Mouse (Mus musculus): ENCODE measurements around the gene Osbpl3.
"Not testable (repeated sequence)": the region's sequence is repeated elsewhere in the genome, so short reads cannot be mapped to it uniquely, and the experiment has no call there.

The Osbpl3 gene

DNA sequence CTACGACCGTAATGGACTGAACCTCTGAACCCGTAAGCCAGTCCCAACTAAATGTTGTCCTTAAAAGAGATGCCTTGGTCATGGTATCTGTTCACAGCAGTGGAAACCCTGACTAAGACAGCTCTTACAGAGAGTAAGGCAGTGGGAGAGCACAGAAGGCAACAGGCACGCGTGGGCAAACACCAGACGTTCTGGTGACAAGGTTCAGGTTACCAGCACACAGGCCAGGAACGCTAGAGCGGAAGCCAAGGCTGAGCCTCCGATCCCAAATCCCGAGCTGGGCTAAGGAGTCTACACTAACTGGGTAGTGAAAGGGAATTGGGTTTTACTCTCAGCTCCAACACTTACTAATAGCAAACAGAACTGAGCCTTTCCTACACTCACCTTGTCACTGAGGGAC, 3.8 kb downstream of the Osbpl3 start:
- DNase-seq, result no peak

DNA sequence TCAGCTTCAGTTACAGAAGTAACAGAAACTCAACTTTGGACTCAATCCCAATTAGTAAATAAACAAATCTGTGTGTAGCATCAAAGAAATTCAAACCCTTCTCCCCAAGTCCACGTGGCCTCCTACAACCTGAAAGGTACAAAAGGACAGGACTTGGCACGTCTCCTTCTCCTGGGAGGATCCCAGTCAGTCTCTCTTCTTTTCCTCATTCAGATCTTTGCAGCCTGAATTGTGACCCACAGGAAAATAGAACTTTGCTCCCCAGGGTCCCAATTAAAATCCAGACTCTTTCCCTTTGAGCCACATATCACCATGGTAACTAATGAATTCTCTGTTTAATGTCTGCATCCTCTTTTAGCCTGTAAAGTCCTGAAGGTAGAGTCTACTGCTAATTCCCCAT, 10.4 kb downstream of the Osbpl3 start:
- peak; percentile 70 for DNase-seq

DNA sequence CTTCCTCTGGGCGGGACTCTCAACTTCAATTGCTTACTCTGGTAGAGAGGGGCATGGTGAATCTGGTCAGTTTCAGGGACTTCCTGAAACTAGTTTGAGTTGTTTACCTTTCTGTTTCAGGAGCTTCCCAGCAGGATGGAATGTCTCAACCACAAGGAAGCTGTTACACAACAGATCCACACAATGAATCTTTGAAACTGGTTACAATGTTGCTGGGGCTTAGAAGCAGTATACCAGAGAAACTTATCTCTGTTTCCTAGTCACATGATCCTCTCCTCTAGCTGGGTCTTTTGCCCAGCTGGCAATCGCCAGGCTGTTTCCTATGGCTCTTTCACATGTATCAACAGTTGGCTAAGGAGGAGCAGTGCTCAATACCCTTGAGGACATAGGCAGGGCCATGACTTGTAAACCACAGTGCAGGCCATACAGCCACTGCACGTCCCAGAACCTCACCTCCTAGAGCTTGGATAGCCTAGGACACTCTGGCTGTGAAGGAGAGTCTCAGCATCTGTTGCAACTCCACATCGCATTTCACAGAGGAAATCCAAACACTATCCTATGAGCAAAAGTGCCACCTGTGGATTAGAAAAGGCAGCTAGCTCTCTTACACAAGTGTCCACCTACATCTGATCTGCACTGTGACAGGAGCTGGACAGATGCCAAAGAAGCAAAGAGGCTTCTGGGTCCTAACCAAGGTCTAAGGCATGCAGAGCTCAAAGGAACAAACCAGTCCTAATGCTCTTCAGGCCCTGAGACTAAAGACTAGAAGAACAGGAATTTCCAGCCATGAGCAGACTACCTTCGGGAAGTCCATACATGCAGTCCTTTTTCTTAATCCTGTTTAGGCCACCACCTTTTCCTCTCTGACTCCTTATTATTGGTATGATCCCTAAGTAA, 14.8 kb downstream of the Osbpl3 start:
- DNase-seq, result peak; percentile 52

- no peak for DNase-seq
These were observed 15.8 kb downstream of the Osbpl3 start for GRCm38 (mm10) chr6:50440197-50440596.

DNA sequence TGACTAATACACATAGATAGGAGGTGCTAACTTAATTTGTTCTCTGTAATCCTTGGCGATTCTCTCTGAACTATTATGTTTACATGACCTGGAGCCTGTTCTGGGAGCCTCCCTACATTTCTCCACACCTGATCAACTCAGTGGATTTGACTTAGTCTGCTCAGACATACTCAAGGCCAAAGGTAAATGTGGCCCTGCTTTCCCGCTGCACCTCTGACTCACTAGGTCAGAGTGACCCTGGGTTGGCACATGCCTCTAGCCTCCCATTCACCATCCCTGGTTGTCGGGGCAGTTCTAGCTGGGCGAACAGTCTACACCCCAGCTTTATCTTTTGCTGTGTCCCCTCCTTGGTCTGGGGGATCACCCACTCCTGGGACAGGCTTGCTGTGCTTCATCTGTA, 17.1 kb downstream of the Osbpl3 start:
- not testable (repeated sequence) for DNase-seq

GRCm38 (mm10) chr6:50437815-50438214, 18.2 kb downstream of the Osbpl3 start:
- DNase-seq, result no peak

- no peak for DNase-seq
These were observed 19.3 kb downstream of the Osbpl3 start for GRCm38 (mm10) chr6:50436661-50437060.

DNA sequence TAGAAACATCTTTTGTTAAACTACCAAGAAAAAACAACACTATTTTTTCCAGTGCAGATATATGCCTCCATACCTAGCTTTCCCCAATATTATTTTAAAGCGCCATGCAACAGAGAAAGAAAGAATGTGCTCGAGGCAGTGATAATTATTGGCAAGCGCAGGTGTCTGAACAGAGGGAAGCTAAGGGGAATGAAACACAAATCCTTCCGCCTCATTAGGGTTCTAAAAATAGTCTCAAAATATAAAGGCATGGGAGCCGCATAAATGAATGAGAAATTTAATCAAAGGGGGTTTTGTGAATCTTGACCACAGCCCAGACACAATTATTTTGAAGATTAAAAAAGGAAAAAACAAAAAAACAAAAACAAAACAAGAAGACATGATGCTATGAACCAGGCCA, 23.5 kb downstream of the Osbpl3 start:
- DNase-seq, result no peak

DNA sequence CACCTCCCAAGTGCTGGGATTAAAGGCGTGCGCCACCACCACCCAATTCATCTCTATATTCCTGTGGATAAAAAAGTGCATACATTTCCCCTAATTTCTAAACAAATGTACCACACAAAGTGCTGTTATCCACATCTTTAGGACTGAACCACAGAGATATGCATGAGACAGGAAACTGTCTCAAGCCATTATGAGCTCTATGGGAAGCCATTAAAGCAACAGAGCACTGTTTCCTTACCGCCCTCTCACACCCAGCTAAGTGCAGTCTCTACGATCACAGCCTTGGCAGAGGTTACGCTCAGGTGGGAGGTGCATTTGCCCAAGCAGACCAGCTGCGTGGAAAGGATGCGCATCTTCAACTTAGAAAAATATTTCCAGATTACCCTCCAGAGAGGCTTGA, 26.7 kb downstream of the Osbpl3 start:
- no peak for DNase-seq

- DNase-seq, result peak; percentile 38
These were observed 28.8 kb downstream of the Osbpl3 start for GRCm38 (mm10) chr6:50427051-50427732.

GRCm38 (mm10) chr6:50426571-50426970, 29.4 kb downstream of the Osbpl3 start:
- peak; percentile 30 for DNase-seq

DNA sequence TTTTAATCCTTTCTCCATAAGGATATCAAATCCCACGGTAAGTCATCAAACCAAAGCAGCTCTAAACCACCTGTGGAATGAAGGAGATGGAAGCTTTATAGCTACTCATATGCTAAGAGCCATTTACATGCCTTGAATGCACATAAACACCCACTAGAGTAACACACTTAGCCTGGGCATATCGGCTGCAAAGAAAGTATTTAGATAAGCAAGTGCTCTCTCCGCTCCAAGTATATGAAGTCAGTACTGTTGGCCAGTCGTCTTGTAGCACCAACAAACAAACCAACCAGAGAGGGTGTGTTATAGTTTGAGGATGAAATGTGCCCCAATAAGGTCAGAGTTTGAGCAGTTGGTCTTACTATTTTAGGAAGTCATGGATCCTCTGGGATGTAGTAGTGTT, 31.7 kb downstream of the Osbpl3 start:
- DNase-seq, result no peak

GRCm38 (mm10) chr6:50420413-50420812, 35.6 kb downstream of the Osbpl3 start:
- peak; percentile 50 for DNase-seq

DNA sequence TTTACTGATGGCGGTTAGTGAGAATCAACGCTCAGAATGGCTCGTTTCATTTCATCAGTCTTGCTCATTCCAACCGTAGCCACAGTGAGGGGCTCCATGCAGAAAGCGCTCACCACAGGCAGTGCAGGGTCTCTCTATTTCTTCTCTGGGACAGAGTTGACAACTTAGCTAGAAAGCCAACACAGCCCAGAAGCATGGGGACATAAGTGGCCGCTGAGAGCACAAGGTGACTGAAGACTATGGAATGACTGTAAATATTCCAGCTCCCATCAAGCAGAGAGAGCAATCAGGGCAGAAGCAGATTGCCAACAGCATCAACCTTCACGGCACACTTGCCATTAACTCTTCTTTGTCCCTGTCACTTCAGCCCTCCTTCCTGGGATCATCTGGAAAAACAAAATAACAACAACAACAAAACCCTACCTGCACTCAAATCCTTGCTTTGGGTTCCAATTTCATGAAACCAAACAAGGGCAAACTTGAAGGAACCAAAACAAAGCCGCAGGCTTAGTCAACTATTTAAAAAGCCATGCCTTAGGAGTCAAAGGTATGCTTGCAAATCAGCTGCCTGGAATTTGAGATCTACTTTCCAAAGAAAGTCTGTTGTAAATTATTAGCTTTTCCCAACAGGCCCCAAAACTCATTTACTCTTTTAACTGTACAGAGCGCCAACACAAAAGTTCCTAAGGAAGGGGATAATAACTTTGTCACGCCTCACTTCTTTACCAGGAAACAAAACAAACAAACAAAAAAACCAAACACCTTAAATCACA, 36.3 kb downstream of the Osbpl3 start:
- DNase-seq, result peak; percentile 64

GRCm38 (mm10) chr6:50418951-50419350, 37.0 kb downstream of the Osbpl3 start:
- DNase-seq, result peak; percentile 49

DNA sequence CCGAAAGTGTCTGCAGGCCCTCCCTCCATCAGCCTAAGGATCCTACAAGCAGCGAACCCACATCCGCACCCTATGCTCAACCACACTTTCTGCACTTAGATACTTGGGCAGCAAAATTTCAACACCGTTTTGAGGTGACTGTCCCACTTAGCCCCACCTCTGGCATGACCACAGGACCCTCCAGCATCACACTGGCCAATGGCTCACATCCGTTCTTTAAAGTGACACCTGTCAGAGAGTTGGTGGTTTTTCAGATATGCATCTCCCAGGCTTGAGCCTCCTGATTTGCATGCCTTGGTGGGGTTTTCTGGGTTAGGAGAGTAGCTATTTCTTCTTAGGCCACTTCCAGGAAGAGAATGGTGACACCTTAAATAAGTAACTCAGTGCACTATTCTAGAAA, 39.1 kb downstream of the Osbpl3 start:
- no peak for DNase-seq

- no peak for DNase-seq
These were observed 40.6 kb downstream of the Osbpl3 start for GRCm38 (mm10) chr6:50415431-50415830.

DNA sequence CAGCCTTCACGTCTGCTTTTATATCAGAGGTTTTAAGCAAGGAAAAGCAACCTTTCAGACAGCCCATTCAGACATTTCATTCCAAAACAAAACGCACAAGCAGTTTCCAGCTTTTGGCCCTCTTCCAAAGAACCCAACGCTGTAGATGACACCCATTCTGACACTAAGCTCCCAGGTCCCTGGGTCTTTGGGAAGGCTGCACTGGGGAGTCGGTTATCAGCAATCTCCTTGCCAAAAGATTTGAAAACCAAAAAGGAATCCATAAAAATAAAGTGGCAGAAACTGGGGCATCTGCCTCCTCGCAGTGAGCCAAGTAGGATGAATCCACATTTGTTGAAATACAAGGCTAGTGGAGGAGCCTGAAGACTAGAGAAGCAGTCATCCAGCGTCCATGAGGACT, 41.5 kb downstream of the Osbpl3 start:
- peak; percentile 31 for DNase-seq

GRCm38 (mm10) chr6:50413381-50413780, 42.6 kb downstream of the Osbpl3 start:
- no peak for DNase-seq

DNA sequence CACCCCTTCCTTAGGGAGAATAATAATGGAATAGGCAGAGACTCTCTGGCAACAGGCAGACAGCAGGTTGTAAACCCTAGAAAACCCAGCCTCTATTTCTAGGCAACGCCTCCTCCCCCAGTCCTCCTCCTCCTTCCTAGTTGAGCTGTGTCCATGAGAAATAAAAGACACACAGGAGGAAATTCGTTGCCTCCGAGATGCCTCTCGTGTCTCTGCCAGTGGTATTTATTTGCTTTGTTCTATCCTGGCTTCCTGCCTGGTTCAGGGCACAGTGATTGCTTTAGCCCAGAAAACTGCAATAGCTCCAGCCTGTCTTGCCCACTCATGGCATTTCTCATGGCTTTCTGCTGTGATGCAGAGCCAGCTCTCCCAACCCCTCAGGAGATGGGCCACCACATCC, 43.8 kb downstream of the Osbpl3 start:
- no peak for DNase-seq

GRCm38 (mm10) chr6:50404698-50405097, 51.3 kb downstream of the Osbpl3 start:
- DNase-seq, result peak; percentile 79

DNA sequence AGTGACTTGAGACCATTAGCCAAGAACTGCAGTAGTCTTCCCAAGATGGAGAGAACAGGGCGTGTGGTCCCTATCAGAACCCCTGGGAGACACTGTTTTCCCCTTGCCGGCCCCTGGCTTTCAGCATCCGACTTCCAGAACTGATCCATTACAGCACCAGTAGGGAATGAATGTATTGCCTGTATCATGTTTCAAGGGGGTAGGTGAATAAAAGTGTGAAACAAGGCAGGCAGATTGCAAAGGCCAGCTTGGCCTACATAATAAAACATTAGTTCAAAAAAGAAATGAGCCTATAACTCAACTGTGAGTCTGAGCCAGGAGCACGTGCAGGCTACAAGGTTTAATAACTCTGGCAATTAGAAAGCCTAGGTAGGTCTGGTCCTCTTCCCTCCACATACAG, 52.5 kb downstream of the Osbpl3 start:
- no peak for DNase-seq

DNA sequence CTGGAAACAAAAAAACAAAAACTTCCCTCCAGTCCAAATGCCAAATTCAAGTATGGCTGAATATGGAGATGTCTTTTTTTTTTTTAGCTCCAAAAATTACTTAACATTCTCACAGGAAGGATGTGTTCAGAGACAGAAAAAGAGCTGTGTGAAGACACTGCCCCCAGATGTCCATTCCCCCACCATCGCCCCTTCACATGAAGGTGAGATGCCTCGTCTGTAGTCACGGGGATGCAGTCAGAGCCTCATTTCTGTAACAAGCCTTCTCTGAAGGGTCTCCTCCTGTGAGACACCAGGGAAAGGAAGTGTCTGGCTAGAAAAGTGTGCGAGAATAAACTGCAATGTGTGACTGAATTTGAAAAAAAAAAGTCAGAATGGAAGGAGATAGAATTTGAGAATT, 53.1 kb downstream of the Osbpl3 start:
- DNase-seq, result no peak
